Mouse (Mus musculus) stomach, postnatal 0 days (tissue): ENCODE measurements around the gene Zbtb7b.

Experiments
- CTCF ChIP-seq: IDR thresholded peaks from 2 replicates; pipeline ENCODE4 v1.5.1; 2016; ENCODE audit warnings: antibody characterized with exemption, low read depth, mild to moderate bottlenecking, moderate library complexity
- EP300 ChIP-seq: optimal IDR thresholded peaks from 2 replicates; pipeline ENCODE3; 2016; ENCODE audit warnings: antibody characterized with exemption

DNA sequence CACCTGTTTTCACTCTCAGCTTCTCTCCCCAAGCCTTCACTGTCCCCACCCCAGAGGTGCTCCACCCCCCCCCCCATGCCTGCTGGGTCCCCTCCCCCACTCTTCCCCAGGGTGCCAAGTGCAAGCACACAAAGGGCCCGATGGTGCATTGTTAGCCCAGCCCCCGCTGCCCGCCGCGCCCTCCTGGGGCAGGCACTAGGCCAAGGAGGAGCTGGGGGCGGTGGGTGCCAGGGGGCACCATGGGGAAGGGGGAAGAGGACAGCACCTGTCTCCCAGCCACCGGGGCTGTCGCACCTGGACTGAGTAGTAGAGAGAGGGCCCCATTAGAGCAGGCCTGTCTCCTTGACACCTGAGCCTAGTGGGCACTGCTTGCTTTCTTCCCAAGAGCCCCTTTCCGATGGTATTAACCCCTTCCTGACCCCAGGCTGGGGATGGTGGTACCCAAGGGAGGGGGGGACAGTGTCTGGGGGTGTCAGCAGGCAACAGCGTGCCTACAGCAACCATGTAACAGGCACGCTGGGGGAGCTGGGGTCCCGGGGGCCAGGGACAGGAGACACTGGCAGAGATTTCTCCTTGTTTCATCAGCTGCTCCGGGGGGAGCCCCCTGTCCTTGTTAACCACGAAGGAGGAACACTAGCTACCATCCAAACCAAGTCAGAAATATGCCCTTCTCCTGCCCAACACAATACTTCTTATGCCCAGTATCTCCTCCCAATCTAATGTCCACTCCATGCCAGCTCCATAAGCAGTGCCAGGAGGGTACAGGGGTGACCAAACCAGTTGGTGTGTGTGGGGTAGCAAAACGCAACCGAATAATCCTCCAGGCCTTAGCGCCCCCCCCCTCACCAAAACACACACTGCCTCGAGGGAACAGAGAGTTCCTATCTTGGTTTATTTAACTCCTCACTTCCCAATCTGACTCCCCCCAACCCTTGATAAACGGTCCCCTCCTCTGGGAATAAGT, 3.6 kb downstream of the Zbtb7b start:
- TF ChIP-seq CTCF = no peak
- no peak for TF ChIP-seq EP300
